Mouse (Mus musculus) layer of hippocampus, postnatal 25 days (tissue): ENCODE results near the gene Pdgfa. TPM values are rescaled to one million over a fixed set of nuclear protein-coding genes. Genes with fewer than 3 reads are reported as not detected.

Source experiments
- DNase-seq, 2 experiments: peaks; one replicate each; pipeline ENCODE4 v3.0.0; 2022; ENCODE audit warnings: mixed read lengths in 2 of 2, low spot score in 1 of 2; ENCODE audit errors: extremely low spot score in 1 of 2
- total RNA-seq, 2 experiments: library from RNA; stranded (reverse); gene quantifications; 2 replicates each; pipeline ENCODE4 v1.2.3; 2021

Pdgfa gene
- total RNA-seq, 2 experiments from 2014 or later: 42.3 to 45.8 TPM

DNA sequence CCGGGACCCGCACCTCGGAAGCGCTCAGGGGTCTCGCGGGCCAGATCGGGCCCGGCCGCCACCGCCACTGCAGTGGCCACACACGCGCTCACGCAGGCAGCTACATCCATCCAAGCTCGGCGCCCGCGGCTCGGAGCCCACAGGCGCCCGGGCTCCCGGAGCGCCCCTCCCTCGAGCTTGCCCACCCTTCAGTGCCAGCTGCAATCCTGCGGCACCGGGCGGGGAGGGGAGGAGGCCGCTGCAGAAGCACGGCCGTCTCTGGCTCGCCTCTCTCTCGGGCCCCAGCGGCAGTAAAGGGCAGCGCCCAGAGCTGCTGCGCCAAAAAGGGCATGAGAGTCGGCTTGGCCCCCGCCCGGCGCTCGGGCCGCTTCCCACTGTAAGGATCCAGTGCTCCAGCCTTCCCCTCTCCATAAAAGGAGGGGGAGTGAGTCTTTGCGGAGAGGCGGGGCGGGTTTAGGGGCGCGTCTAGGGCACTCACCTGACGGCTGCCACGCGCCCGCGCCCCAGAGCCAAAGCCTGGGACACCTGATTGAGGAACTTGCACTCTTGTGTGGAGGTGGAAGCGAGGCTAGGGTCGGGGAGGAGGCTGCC is 1.4 kb downstream of the Pdgfa start:
- DNase-seq: peak; percentile 35 to 60

DNA sequence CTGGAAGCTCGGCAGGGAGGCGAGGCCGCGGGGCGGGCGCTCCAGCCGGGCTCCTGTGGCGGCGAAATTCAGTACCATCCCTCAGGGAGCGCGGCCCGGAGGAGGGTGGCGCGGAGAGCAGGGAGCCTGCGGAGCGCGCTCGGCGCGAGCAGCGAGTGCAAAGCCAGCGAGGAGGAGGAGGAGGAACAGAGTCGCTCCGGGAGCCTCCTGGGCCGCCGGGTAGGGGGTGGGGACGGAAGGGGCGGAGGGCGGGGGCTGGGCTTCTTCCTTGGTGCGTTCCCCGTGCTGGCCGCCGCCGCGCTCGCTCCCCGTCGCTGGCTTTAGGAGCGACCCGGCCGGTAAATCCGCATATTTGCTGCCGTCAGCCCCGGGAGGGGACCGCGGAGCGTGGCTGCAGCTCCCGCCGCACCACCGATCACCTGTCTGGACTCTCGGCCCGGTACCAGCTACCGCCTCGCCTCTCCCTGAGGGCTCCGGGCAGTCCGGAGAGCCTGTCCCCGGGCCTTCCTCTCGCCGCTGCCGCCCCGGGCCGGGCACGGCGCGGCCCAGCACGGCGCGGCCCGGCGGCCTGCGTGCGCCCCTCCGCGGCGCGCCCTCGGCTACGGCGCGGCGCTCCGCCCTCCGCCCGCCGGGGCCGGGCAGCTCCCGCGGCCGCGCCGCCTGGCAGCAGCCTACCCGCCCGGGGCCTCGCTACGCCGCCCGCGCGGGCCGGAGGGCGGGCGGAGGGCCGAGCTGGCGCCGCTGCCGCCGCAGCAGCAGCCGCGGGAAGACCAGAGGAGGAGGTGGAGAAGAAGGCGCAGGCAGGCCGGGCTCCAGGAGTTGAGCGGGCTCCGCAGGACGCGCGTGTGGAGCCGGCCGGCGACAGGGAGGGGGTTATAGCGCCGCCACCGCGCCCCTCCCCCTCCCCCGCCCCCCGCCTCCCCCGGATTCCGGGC is 2.1 kb downstream of the Pdgfa start:
- DNase-seq: peak; percentile 58 to 74

GRCm38 (mm10) chr5:138994108-138994785 is 2.9 kb downstream of the Pdgfa start:
- DNase-seq: peak in 1 of 2 experiments; percentile 27

- no peak for DNase-seq
Measured at GRCm38 (mm10) chr5:138993371-138994107, 3.6 kb downstream of the Pdgfa start.

GRCm38 (mm10) chr5:138992611-138993370 is 4.4 kb downstream of the Pdgfa start:
- DNase-seq: no peak

- no peak for DNase-seq
Measured at GRCm38 (mm10) chr5:138991734-138992133, 5.4 kb downstream of the Pdgfa start.

DNA sequence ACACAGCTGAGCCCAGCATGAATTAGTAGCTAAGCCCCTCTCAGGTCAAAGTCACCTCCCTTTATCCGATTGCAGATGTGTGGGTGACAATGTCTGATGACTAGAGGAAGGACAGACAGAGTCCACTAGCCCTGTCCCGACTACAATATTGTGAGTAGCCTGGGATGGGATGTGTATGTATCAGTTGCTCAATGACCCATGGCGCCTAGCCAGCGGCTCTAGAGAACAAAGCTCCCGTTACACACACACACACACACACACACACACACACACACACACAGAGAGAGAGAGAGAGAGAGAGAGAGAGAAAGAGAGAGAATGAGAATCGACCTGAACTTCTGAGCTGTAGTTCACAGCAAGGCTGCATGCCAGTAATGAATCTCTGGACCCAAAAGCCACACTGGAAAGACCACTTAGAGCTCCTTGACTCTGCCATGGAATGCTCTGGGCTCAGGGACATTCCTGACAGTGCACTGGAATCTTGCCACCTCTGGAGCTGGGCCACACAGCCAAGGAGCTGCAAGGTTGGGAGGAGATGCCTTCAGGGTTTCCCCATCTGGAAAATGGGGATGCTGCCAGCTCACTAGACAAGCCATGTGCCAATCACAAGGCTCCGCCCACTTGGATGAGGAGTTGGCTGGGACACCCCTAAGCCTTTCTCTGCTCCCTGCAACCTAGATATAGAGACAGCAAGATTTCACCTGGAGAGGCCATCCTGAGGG is 6.3 kb downstream of the Pdgfa start:
- DNase-seq: no peak

GRCm38 (mm10) chr5:138989567-138989966 is 7.6 kb downstream of the Pdgfa start:
- DNase-seq: no peak

DNA sequence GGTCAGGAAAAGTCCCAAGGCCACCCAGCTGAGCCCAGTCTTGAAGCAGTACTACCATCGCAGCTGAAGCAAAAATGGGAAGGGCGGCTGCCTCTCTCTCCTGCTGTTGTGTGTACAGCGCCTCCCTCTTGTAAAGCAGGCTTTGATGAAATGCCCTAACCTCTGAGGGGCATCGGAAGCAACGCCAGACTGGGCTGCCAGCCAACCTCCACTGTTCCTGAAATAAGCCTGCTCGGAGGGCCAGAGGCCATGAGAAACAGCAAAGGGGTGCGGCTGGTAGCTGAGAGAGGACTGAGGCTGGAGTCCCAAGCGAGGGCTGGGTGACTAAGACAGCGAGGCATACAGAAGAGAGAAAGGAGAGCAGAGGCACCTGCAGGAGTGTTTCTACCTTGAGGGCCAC is 8.4 kb downstream of the Pdgfa start:
- no peak for DNase-seq

GRCm38 (mm10) chr5:138987994-138988393 is 9.2 kb downstream of the Pdgfa start:
- DNase-seq: no peak

DNA sequence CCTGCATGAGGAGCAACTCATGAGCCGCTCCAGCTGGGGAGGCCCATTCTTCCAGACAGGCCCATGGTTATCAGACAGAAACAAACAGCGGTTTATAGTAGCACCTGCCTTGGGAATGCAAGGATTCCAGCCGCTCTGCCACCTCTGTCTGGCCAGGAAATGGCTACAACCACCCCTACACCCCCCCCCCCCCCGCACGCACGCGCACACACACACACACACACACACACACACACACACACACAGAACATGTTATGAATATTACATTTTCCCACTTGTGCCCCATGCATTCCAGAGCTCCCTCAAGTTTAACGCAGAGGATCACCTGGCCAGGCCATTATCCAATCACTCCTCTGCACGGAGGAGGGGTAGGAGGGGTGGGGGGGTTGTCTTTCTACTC is 15.2 kb downstream of the Pdgfa start:
- no peak for DNase-seq

GRCm38 (mm10) chr5:138980608-138981007 is 16.6 kb downstream of the Pdgfa start:
- DNase-seq: no peak

- no peak for DNase-seq
Measured at GRCm38 (mm10) chr5:138979840-138980239, 17.3 kb downstream of the Pdgfa start.

- no peak for DNase-seq
Measured at GRCm38 (mm10) chr5:138977759-138978158, 19.4 kb downstream of the Pdgfa start.

DNA sequence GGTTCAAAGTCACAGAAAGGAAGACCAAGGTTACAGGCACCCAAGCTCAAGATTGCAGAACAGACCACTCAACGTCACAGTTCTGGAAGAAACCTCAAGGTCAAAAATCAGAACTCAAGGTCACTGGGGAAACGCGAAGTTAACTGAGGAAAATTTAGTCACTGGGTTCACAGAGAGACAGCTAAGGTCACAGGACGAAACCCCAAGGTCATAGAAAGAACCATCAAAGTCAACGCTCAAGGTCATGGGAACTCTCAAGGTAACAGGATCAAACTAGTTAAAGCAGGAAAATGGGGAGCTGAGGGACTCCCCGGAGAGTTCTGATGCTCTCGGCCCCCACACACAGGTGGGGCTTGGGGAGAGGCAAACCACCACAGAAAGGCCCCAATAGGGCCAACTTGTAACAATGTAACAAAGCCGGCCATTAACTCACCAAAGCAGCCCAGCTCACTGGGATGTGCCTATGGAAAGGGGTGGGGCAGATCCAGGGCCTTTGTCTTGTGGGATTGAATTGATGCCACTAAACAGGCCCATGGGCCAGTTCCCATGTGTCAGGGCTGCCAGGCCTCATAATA is 22.2 kb downstream of the Pdgfa start:
- DNase-seq: no peak

- no peak for DNase-seq
Measured at GRCm38 (mm10) chr5:138973480-138973879, 23.7 kb downstream of the Pdgfa start.

DNA sequence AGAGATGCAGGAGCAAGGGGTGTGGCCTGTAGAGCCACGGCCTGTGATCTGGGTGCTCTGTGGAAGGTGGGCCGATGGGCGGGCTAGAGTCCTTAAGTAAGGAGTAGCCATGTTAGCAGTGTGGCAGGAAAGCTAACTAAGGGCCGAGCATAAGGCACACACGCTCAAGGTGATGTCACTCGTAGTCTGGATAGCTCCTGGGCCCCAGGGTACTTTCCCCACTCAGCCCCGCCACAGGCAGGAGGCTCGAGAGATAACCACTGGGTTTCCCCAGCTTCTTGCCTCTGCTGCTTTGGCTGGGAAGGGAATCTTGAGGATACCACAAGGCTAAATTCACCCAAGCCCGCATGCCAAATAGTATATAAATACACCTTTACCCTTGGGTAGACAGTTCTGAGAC is 25.8 kb downstream of the Pdgfa start:
- DNase-seq: no peak

DNA sequence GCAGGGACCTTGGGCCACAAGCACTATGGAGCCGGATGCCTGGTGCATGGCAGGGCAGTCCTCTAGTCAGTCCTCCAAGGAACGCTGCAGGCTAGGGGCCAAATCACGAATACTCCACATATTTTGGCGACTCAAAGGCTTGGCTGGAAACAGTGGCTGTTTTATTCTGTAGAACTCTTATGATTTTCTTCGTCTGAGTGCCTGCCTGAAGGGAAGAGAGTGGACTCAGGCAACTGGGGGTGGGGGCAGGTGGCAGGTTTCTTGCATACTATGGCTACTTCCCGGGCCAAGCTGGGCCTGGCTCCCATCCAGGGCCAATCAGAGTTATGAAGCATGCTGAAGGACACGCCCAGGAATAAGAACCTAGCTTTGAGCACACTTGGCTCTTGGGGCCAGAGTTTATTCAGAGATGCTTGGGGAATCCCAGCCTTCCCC is 27.1 kb downstream of the Pdgfa start:
- DNase-seq: no peak
